Mouse (Mus musculus) bone marrow, adult 2 months (tissue): ENCODE data around the gene Actl7b.

ENCODE experiments used
- CTCF ChIP-seq: fragments of 200-500 bp; IDR thresholded peaks from 2 replicates; pipeline ENCODE4 v1.5.1; 2011; ENCODE audit warnings: low read length, control low read depth; ENCODE audit not compliant: control insufficient read depth, insufficient read depth
- POLR2A ChIP-seq: fragments of 200-500 bp; IDR thresholded peaks from 2 replicates; pipeline ENCODE4 v1.6.1; 2011; ENCODE audit warnings: low read depth, mild to moderate bottlenecking, control low read depth, low read length, borderline replicate concordance; ENCODE audit not compliant: control insufficient read depth

GRCm38 (mm10) chr4:56720403-56720802 lies 20.8 kb downstream of the Actl7b start:
- TF ChIP-seq POLR2A = no peak
- no peak for TF ChIP-seq CTCF
